Mouse (Mus musculus): ENCODE data around the gene Pcx. TPM values are rescaled to one million over a fixed set of nuclear protein-coding genes. Genes with fewer than 3 reads are reported as not detected.

The Pcx gene
- polyA plus RNA-seq, 1 experiment from 2014 or later: 16.7 TPM

DNA sequence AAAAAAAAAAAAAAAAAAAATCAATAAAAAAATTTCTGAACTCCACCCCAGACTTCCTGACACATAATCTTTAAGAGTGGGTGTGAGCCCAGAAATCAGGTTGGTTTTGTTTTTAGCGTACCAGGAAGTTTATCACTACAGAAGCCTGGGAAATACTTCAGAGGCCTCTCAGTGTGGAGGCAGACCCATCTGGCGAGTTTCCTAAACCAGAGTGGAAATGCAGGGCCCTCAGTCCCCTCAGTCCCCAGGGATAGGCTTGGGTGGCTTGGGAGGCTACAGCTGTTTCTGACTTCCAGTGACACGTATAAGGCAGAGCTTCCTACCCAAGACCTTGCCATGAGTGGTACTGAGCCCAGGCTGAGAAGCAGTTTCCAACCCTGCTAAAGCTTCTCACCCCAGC lies 2.5 kb upstream of the Pcx start:
- Histone ChIP-seq H3K4me2 (replicated peaks; ENCODE audit: low read depth, low read length) (no peak overlapping the region), H3K4me1 (ENCODE audit: control insufficient read depth, insufficient read depth, low read length) (peaks cover 6% of the 10 kb centered on the region; the same call in 1 of the 2 replicates)

DNA sequence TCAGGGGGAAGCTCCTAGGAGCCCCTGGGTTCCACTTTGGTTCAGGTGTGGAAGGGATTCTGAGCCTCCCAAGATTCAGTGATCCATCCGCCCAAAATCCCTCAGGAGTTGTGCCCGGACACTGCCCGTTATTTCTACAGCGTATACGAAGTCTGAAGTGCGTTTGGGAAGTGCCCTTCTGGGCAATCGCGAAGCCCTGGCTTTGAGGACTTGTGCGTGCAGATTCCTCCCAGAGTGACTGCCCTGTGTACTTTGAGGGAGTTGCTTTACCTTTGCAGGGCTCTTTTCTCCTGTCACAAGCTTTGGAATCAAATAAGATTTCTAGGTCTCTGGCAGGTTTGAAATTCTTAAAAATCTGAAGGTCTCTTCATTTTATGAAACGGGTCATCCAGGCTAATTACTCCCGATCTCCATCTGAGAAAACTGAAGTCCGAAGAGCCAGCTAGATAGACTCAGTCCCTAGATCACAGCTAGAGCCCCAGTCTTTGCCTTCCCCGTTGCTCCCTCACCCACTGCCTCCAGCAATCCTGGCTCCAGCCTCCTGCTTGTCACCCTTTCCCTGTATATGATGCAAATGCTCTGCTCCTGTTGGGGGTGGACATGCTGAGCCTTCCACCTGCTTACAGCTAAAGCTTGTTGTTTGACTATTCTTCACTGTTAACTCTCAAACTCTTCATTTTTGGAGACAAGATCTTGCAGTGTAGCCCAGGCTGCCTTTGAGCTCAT lies 1.0 kb downstream of the Pcx start:
- Histone ChIP-seq H3K27me3 (ENCODE audit: control insufficient read depth, insufficient read depth, low read length) (no peaks in the 10 kb centered on the region), H3K4me1 (ENCODE audit: control insufficient read depth, insufficient read depth, low read length) (peaks cover 6% of the 10 kb centered on the region), H3K9me3 (ENCODE audit: control insufficient read depth, low read length) (no peaks in the 10 kb centered on the region), H3K4me2 (replicated peaks; ENCODE audit: low read depth, low read length) (peak overlapping the region; percentile 84), H3K4me3 (ENCODE audit: low read length) (peak overlapping the region; percentile 77), H3K36me3 (ENCODE audit: control insufficient read depth, insufficient read depth, low read length) (no peaks in the 10 kb centered on the region), H3K9ac (ENCODE audit: low read depth, low read length) (peak overlapping the region; percentile 57; the same call in 1 of the 2 replicates), H3K27ac (ENCODE audit: low read depth, low read length) (no peak overlapping the region)
- WGBS: 9% methylated on average over 13 of the region's 13 CpGs
- no peak for ATAC-seq (ENCODE audit: low FRiP score, low TSS enrichment)

More for the DNA sequence above, 2.5 kb upstream of the Pcx start:
- no peak overlapping the region for H3K4me3 ChIP-seq (ENCODE audit: low read length)
- H3K27ac ChIP-seq (ENCODE audit: low read depth, low read length): no peak overlapping the region
- H3K9me3 ChIP-seq (ENCODE audit: control insufficient read depth, low read length): no peaks in the 10 kb centered on the region
- no peak overlapping the region for H3K9ac ChIP-seq (ENCODE audit: low read depth, low read length)
- no peak for ATAC-seq (ENCODE audit: low FRiP score, low TSS enrichment)
- no peaks in the 10 kb centered on the region for H3K36me3 ChIP-seq (ENCODE audit: control insufficient read depth, insufficient read depth, low read length)
- no peaks in the 10 kb centered on the region for H3K27me3 ChIP-seq (ENCODE audit: control insufficient read depth, insufficient read depth, low read length)
- 73% methylated on average over 3 of the region's 3 CpGs for WGBS

DNA sequence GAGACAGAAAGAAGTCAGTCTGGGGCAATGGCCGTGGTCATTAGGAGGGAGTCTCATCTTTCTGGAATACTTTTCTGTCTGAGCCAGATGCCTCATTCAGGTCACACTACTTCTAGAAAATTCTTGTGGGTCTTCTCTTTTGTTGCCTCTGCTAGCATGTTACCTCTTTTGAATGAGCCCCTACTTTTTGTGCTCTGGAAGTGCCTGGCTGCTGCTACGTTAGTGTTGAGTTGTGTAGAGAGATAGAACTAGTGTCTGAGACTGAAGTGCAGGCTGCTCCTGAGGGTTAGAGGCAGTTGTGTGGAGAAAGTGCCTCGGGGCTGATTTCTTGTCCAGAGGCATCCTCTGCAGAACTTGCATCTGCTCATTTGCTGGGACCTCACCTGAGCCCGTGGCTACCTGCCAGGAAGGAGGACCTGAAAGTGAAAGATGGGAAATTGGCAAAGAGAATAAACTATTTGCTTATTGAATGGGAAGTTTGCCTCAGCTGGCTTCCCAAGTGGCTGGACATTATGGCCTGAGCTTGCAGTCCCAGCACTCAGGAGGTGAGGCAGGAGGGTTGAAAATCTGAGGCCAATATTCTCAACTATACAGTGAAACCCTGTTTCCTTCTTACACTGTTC lies 3.1 kb downstream of the Pcx start:
- Histone ChIP-seq H3K9ac (ENCODE audit: low read depth, low read length) (no peak overlapping the region), H3K27ac (ENCODE audit: low read depth, low read length) (no peak overlapping the region), H3K36me3 (ENCODE audit: control insufficient read depth, insufficient read depth, low read length) (no peaks in the 10 kb centered on the region), H3K9me3 (ENCODE audit: control insufficient read depth, low read length) (no peaks in the 10 kb centered on the region), H3K4me2 (replicated peaks; ENCODE audit: low read depth, low read length) (no peak overlapping the region), H3K4me3 (ENCODE audit: low read length) (no peak overlapping the region), H3K4me1 (ENCODE audit: control insufficient read depth, insufficient read depth, low read length) (peaks cover 6% of the 10 kb centered on the region), H3K27me3 (ENCODE audit: control insufficient read depth, insufficient read depth, low read length) (no peaks in the 10 kb centered on the region)
- 72% methylated on average over 4 of the region's 4 CpGs for WGBS
- ATAC-seq (ENCODE audit: low FRiP score, low TSS enrichment): no peak

DNA sequence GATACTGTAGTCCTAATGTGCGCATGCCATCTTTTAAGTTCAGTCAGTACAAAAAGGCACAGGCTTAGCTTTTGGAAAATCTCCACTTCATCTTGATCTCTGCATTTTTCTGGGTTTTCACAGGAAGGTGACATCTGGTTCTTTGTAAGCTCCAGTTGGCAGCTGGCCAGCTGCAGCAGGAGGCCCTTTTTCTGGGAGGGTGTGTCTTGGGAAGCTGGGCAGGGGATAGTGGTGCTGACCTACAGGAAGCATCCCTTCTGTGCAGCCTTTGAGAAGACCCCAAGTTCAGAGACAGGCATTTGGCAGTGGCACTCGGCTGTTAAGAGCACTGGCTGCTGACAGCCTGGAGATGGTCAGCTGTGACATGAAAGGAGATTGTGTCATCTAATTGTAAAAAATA lies 5.5 kb downstream of the Pcx start:
- Histone ChIP-seq H3K27me3 (ENCODE audit: control insufficient read depth, insufficient read depth, low read length) (no peaks in the 10 kb centered on the region), H3K9ac (ENCODE audit: low read depth, low read length) (no peak overlapping the region), H3K9me3 (ENCODE audit: control insufficient read depth, low read length) (no peaks in the 10 kb centered on the region), H3K36me3 (ENCODE audit: control insufficient read depth, insufficient read depth, low read length) (no peaks in the 10 kb centered on the region), H3K4me3 (ENCODE audit: low read length) (no peak overlapping the region), H3K4me1 (ENCODE audit: control insufficient read depth, insufficient read depth, low read length) (peaks cover 4% of the 10 kb centered on the region), H3K27ac (ENCODE audit: low read depth, low read length) (no peak overlapping the region), H3K4me2 (replicated peaks; ENCODE audit: low read depth, low read length) (no peak overlapping the region)
- WGBS: 51% methylated on average over 2 of the region's 2 CpGs
- no peak for ATAC-seq (ENCODE audit: low FRiP score, low TSS enrichment)

- H3K36me3 ChIP-seq (ENCODE audit: control insufficient read depth, insufficient read depth, low read length): no peaks in the 10 kb centered on the region
- no peak overlapping the region for H3K4me3 ChIP-seq (ENCODE audit: low read length)
- no peaks in the 10 kb centered on the region for H3K27me3 ChIP-seq (ENCODE audit: control insufficient read depth, insufficient read depth, low read length)
- ATAC-seq (ENCODE audit: low FRiP score, low TSS enrichment): no peak
- no peaks in the 10 kb centered on the region for H3K9me3 ChIP-seq (ENCODE audit: control insufficient read depth, low read length)
- WGBS: 74% methylated on average over 2 of the region's 2 CpGs
- H3K27ac ChIP-seq (ENCODE audit: low read depth, low read length): no peak overlapping the region
- H3K9ac ChIP-seq (ENCODE audit: low read depth, low read length): no peak overlapping the region
- no peaks in the 10 kb centered on the region; the same call in none of the 2 replicates for H3K4me1 ChIP-seq (ENCODE audit: control insufficient read depth, insufficient read depth, low read length)
- no peak overlapping the region for H3K4me2 ChIP-seq (replicated peaks; ENCODE audit: low read depth, low read length)
Measured at GRCm38 (mm10) chr19:4516288-4516687, 6.0 kb downstream of the Pcx start.

- no peak for ATAC-seq (ENCODE audit: low FRiP score, low TSS enrichment)
Measured at GRCm38 (mm10) chr19:4517483-4517882, 7.2 kb downstream of the Pcx start.

DNA sequence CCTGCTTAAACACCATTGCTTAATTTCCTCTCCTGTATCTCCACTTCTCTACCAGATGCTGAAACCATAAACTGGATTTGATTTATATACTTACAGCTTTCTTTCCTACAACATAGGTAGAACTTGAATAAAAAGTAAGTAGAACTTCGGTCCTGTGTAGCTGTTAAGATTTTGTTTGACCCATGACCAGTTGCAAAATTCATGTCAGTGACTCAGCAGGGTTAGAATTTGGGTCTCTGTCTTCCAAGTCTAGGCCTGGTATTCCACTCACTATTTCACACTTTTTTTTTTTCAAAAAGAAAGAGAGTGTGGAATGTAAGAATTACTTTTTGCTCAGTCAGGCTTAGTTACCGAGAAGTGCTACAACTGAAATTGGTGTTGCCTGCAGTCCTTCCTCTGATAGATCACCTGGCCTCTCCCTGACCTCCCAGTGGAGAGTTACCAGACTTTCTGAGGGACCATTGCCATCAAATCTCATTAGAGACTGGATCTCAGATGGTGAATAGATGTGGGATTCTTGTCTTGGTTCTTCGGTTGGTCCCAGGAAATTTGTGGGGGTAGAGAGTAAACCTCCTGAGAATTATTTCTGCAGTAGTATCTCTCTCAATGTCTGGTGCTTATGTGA lies 11.3 kb downstream of the Pcx start:
- Histone ChIP-seq H3K9ac (ENCODE audit: low read depth, low read length) (no peak overlapping the region), H3K9me3 (ENCODE audit: control insufficient read depth, low read length) (no peaks in the 10 kb centered on the region), H3K36me3 (ENCODE audit: control insufficient read depth, insufficient read depth, low read length) (no peaks in the 10 kb centered on the region), H3K27me3 (ENCODE audit: control insufficient read depth, insufficient read depth, low read length) (no peaks in the 10 kb centered on the region), H3K27ac (ENCODE audit: low read depth, low read length) (no peak overlapping the region), H3K4me2 (replicated peaks; ENCODE audit: low read depth, low read length) (no peak overlapping the region), H3K4me3 (ENCODE audit: low read length) (no peak overlapping the region), H3K4me1 (ENCODE audit: control insufficient read depth, insufficient read depth, low read length) (no peaks in the 10 kb centered on the region)
- 85% methylated on average over 3 of the region's 3 CpGs for WGBS
- no peak for ATAC-seq (ENCODE audit: low FRiP score, low TSS enrichment)

More at GRCm38 (mm10) chr19:4517483-4517882, 7.2 kb downstream of the Pcx start:
- no peak overlapping the region for H3K4me3 ChIP-seq (ENCODE audit: low read length)
- no peaks in the 10 kb centered on the region for H3K9me3 ChIP-seq (ENCODE audit: control insufficient read depth, low read length)
- no peaks in the 10 kb centered on the region; the same call in 1 of the 2 replicates for H3K4me1 ChIP-seq (ENCODE audit: control insufficient read depth, insufficient read depth, low read length)
- H3K27ac ChIP-seq (ENCODE audit: low read depth, low read length): no peak overlapping the region
- no peak overlapping the region for H3K4me2 ChIP-seq (replicated peaks; ENCODE audit: low read depth, low read length)
- H3K9ac ChIP-seq (ENCODE audit: low read depth, low read length): no peak overlapping the region
- WGBS: 86% methylated on average over 1 of the region's 1 CpGs
- H3K36me3 ChIP-seq (ENCODE audit: control insufficient read depth, insufficient read depth, low read length): no peaks in the 10 kb centered on the region
- no peaks in the 10 kb centered on the region for H3K27me3 ChIP-seq (ENCODE audit: control insufficient read depth, insufficient read depth, low read length)

- H3K27ac ChIP-seq (ENCODE audit: low read depth, low read length): no peak overlapping the region
- H3K36me3 ChIP-seq (ENCODE audit: control insufficient read depth, insufficient read depth, low read length): no peaks in the 10 kb centered on the region
- H3K4me3 ChIP-seq (ENCODE audit: low read length): no peak overlapping the region
- no peak overlapping the region for H3K9ac ChIP-seq (ENCODE audit: low read depth, low read length)
- H3K4me1 ChIP-seq (ENCODE audit: control insufficient read depth, insufficient read depth, low read length): no peaks in the 10 kb centered on the region
- 90% methylated on average over 2 of the region's 2 CpGs for WGBS
- no peak overlapping the region for H3K4me2 ChIP-seq (replicated peaks; ENCODE audit: low read depth, low read length)
- H3K9me3 ChIP-seq (ENCODE audit: control insufficient read depth, low read length): no peaks in the 10 kb centered on the region
- ATAC-seq (ENCODE audit: low FRiP score, low TSS enrichment): no peak
- no peaks in the 10 kb centered on the region for H3K27me3 ChIP-seq (ENCODE audit: control insufficient read depth, insufficient read depth, low read length)
Measured at GRCm38 (mm10) chr19:4534646-4535045, 24.4 kb downstream of the Pcx start.

DNA sequence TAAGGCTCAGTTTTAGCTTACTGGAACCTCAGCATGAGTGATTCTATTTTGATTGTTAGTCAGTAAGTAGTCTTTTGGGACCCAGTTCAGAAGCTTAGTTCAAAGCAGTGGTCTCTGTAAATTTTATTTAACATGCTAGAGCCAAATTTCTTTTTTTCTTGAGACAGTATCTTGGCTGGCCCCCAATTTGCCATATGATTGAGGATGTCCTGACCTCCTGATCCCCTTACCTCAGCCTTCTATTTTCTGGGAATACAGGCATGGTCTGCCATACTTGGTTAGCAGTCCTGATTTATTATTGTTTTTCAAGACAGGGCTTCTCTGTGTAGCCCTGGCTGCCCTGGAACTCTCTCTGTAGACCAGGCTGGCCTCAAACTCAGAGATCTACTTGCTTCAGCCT lies 25.6 kb downstream of the Pcx start:
- Histone ChIP-seq H3K9ac (ENCODE audit: low read depth, low read length) (no peak overlapping the region), H3K27ac (ENCODE audit: low read depth, low read length) (no peak overlapping the region), H3K27me3 (ENCODE audit: control insufficient read depth, insufficient read depth, low read length) (no peaks in the 10 kb centered on the region), H3K4me1 (ENCODE audit: control insufficient read depth, insufficient read depth, low read length) (no peaks in the 10 kb centered on the region), H3K9me3 (ENCODE audit: control insufficient read depth, low read length) (no peaks in the 10 kb centered on the region), H3K4me2 (replicated peaks; ENCODE audit: low read depth, low read length) (no peak overlapping the region), H3K36me3 (ENCODE audit: control insufficient read depth, insufficient read depth, low read length) (no peaks in the 10 kb centered on the region), H3K4me3 (ENCODE audit: low read length) (no peak overlapping the region)
- ATAC-seq (ENCODE audit: low FRiP score, low TSS enrichment): no peak
